Mouse (Mus musculus) forebrain, embryonic 14.5 days (tissue): ENCODE measurements around the gene Mier1. TPM values are rescaled to one million over a fixed set of nuclear protein-coding genes. Genes with fewer than 3 reads are reported as not detected.
"Not testable (repeated sequence)": the region's sequence is repeated elsewhere in the genome, so short reads cannot be mapped to it uniquely, and the experiment has no call there.

ENCODE experiments used
- ATAC-seq: fragments of 200-750 bp; cut with Nextera tagmentation; 2 replicates; pipeline ENCODE4 v1.8.0; 2017; ENCODE audit warnings: mild to moderate bottlenecking, moderate library complexity
- DNase-seq: peaks from one replicate; pipeline ENCODE4 v3.0.0-alpha.2; 2015; ENCODE audit warnings: low spot score
- H3K27ac ChIP-seq: fragments of 300-500 bp; sonication (generic); 2 replicates; pipeline ENCODE4 v1.5.1; 2014; ENCODE audit warnings: low read depth, mild to moderate bottlenecking, control low read depth, low read length, moderate library complexity
- H3K27me3 ChIP-seq: fragments of 300-500 bp; sonication (generic); replicated peaks from 2 replicates; pipeline ENCODE4 v1.6.1; 2014; ENCODE audit warnings: low read length, control low read depth, mixed read lengths; ENCODE audit not compliant: control insufficient read depth, insufficient read depth
- H3K36me3 ChIP-seq: fragments of 300-500 bp; sonication (generic); 2 replicates; pipeline ENCODE4 v1.6.1; 2014; ENCODE audit warnings: low read length, control low read depth; ENCODE audit not compliant: control insufficient read depth, insufficient read depth
- H3K4me1 ChIP-seq: fragments of 300-500 bp; sonication (generic); 2 replicates; pipeline ENCODE4 v1.6.1; 2014; ENCODE audit warnings: antibody characterized with exemption, low read length, control low read depth; ENCODE audit not compliant: control insufficient read depth, insufficient read depth
- H3K4me2 ChIP-seq: fragments of 300-500 bp; sonication (generic); 2 replicates; pipeline ENCODE4 v1.6.1; 2014; ENCODE audit warnings: mild to moderate bottlenecking, control low read depth, low read length
- H3K4me3 ChIP-seq: fragments of 300-500 bp; sonication (generic); 2 replicates; pipeline ENCODE4 v1.5.1; 2014; ENCODE audit warnings: low read depth, low read length, control low read depth
- H3K9ac ChIP-seq: fragments of 300-500 bp; sonication (generic); 2 replicates; pipeline ENCODE4 v1.6.1; 2014; ENCODE audit warnings: mild to moderate bottlenecking, low read length, control low read depth, moderate library complexity
- H3K9me3 ChIP-seq: fragments of 300-500 bp; sonication (generic); replicated peaks from 2 replicates; pipeline ENCODE4 v1.6.1; 2016; ENCODE audit warnings: low read length, control low read depth, mixed read lengths; ENCODE audit not compliant: control insufficient read depth
- WGBS: fragments of 180-500 bp; shearing (Covaris S2); extraction: QIAGEN DNeasy Blood & Tissue Kit; methylation state at CpG from one replicate; pipeline ENCODE4 v1.1.7; 2014; 5-methylcytosine and 5-hydroxymethylcytosine counted together
- polyA plus RNA-seq: library from polyadenylated mRNA; unstranded; fragments of >200 nt; fragmentation: Nextera tagmentation; extraction: Ambion mirVana; gene quantifications from 2 replicates; pipeline ENCODE4 v1.2.1, GENCODE M21; 2014

Mier1 gene
- polyA plus RNA-seq, 1 experiment from 2014 or later: 22.5 TPM

DNA sequence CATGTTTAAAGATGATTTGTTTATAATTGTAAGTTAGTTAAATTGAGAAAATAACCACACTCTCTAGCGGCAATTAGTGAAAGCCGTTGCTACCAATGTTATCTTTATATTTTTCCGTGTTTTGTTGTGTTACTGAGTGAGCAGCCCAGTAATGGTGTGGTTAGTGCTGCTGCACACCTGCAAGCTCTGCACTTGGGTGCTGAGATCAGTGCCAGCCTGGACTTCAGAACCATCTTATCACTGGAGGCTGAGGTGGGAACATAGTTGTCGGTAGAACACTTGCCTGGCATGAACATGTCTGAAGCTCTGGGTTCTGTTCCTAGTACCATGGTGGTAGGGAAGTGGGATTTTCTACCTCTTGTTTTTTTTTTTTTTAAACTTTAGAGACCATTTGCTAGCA is 12.3 kb downstream of the Mier1 start:
- no peak for ATAC-seq
- no peaks in the 10 kb centered on the region for H3K9me3 ChIP-seq
- H3K36me3 ChIP-seq: peaks cover 8% of the 10 kb centered on the region
- H3K4me3 ChIP-seq: no peak overlapping the region
- 93% methylated on average over 4 of the region's 4 CpGs for WGBS
- no peaks in the 10 kb centered on the region for H3K27me3 ChIP-seq
- no peak for DNase-seq
- no peak overlapping the region for H3K9ac ChIP-seq
- H3K4me2 ChIP-seq: no peak overlapping the region
- no peak overlapping the region for H3K27ac ChIP-seq
- no peaks in the 10 kb centered on the region for H3K4me1 ChIP-seq

DNA sequence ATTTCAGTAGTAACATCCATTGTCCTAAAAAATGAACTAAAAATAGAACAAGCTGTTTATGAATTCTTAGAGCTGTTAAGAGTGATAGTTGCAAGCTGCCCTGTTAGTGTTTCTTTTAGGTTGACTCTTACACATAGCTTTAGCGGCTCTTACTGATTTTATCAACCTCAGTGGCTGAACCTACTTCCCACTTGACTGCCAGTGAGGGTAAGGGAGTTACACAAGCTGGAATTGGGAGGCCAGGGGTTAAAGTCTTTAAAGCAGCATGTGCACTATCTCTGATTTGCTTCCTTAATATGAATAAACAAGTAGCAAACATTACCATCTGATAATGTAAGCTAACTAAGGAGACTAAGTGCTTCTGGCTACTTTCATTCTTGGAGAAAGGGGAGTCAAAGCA is 22.8 kb downstream of the Mier1 start:
- Histone ChIP-seq H3K9ac (no peak overlapping the region), H3K9me3 (no peaks in the 10 kb centered on the region), H3K27me3 (no peaks in the 10 kb centered on the region), H3K36me3 (peaks cover 31% of the 10 kb centered on the region), H3K4me3 (no peak overlapping the region), H3K4me1 (no peaks in the 10 kb centered on the region), H3K4me2 (no peak overlapping the region), H3K27ac (no peak overlapping the region)
- DNase-seq (no peak), ATAC-seq (no peak)
- WGBS: 92% methylated on average over 1 of the region's 1 CpGs

DNA sequence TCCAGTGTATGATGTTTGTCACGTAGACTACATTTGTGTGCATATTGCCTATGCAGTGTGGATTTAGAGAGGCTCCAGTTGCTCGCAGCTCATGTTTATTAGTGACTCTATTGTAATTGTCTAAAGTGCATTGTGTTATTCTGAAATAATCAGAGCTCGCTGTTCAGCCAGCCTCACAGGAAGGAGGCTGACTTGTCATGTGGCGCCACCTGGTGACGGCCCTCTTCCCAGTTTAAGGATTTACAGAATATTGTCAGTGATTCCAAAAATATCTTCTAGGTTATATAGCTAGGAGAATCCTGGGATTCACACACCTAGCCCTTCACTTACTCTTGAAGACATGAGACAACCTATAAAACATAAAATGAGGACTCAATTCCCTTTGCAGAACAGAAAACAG is 32.1 kb downstream of the Mier1 start:
- DNase-seq: peak; percentile 84
- Histone ChIP-seq H3K9me3 (no peaks in the 10 kb centered on the region), H3K4me1 (no peaks in the 10 kb centered on the region), H3K27ac (no peak overlapping the region), H3K27me3 (no peaks in the 10 kb centered on the region), H3K36me3 (peaks cover 53% of the 10 kb centered on the region), H3K9ac (no peak overlapping the region), H3K4me2 (no peak overlapping the region), H3K4me3 (no peak overlapping the region)
- peak; percentile 55; the same call in 1 of the 2 replicates for ATAC-seq
- WGBS: 27% methylated on average over 5 of the region's 5 CpGs

DNA sequence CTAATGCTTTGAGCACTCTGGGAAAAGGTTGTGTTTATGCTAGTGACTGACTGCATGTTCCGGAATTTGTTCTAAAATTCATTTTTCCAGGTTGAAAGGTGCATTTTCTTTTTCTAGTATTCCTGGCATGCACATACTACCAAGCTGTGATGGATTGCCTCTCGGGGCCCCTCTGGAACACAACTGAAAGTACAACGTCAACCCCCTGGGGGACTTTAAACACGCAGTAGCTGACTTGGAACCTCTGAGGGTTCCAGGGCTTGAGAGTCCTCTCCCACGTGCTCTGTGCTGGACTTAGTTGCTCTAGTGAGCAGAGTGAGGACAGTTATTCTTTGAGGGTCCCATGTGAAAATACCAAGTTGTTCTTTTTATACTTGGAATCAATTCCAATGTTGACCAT is 37.8 kb downstream of the Mier1 start:
- no peak overlapping the region for H3K27ac ChIP-seq
- H3K4me1 ChIP-seq: no peaks in the 10 kb centered on the region
- no peak overlapping the region for H3K4me3 ChIP-seq
- H3K4me2 ChIP-seq: no peak overlapping the region
- H3K36me3 ChIP-seq: peaks cover 66% of the 10 kb centered on the region
- 92% methylated on average over 5 of the region's 5 CpGs for WGBS
- ATAC-seq (no peak), DNase-seq (no peak)
- no peaks in the 10 kb centered on the region for H3K27me3 ChIP-seq
- H3K9me3 ChIP-seq: no peaks in the 10 kb centered on the region
- H3K9ac ChIP-seq: no peak overlapping the region

DNA sequence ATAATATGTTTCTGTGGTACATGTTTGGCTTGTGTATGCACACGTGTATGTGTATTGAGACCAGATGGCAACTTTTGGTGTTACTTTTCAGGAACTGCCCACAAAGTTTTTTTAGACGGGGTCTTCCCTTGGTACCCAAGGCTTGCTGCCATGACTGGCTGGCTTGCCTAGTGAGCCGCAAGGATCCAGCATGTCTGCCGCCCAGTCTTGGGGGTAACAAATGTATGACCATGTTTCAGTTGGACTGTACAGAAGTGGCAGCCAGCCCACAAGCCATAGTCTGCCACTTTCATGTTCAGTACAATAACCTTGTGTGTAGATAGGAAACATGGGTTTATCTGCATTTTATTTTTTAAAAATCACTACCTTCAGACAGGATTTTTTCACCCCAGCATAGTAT is 44.6 kb downstream of the Mier1 start:
- DNase-seq: no peak
- Histone ChIP-seq H3K27ac (no peak overlapping the region), H3K36me3 (peaks cover 62% of the 10 kb centered on the region), H3K4me2 (no peak overlapping the region), H3K4me1 (no peaks in the 10 kb centered on the region), H3K4me3 (no peak overlapping the region), H3K27me3 (no peaks in the 10 kb centered on the region), H3K9me3 (no peaks in the 10 kb centered on the region), H3K9ac (no peak overlapping the region)
- 93% methylated on average over 4 of the region's 4 CpGs for WGBS
- ATAC-seq: no peak

DNA sequence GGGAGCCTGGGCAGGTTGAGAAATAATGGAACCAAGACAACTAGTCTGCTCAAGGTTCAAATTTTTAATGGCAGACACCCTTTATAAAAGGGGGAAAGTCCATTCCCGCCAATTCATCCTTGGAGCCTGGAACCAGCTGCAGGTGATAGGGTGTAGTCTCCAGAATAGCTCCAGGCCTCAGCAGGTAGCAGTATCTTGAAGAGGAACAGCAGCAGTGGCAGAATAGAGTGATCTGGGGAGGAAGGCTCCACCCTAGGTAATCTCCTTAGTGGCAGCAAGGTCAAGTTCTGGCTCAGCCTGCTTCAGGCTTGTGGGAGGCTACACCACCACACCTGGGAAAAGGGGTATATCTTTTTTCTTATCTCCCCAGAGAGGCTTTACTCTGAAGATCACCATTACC is 52.0 kb downstream of the Mier1 start:
- WGBS: 72% methylated on average over 1 of the region's 1 CpGs
- H3K9me3 ChIP-seq, H3K4me3 ChIP-seq, H3K4me1 ChIP-seq, H3K27me3 ChIP-seq, H3K9ac ChIP-seq, H3K27ac ChIP-seq, ATAC-seq, H3K4me2 ChIP-seq, DNase-seq: not testable (repeated sequence)
- peaks cover 33% of the 10 kb centered on the region for H3K36me3 ChIP-seq

DNA sequence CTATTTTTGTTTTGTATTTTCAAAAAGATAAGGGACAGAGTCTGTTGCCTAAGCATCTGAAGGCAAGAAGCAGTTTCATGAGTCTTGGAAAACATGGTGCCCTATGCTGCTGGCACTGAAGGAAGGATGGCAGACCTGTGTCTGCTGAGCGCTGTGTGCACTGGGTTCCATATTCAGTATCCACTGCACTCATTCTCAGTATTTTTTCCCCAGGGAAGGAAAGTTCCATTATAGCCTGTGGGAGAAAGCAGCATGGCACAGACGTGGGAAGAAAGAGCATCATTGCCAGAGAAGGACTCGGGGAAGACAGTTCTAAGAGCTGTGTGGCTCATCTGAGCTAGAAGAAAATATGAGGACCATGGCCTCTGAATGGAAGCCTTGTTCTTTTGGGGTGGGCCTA is 57.1 kb downstream of the Mier1 start:
- Histone ChIP-seq H3K9me3 (no peaks in the 10 kb centered on the region), H3K27me3 (no peaks in the 10 kb centered on the region), H3K4me3 (no peak overlapping the region), H3K4me1 (no peaks in the 10 kb centered on the region), H3K27ac (no peak overlapping the region), H3K9ac (no peak overlapping the region), H3K36me3 (peaks cover 11% of the 10 kb centered on the region; the same call in 1 of the 2 replicates), H3K4me2 (no peak overlapping the region)
- ATAC-seq (no peak), DNase-seq (no peak)
- WGBS: 80% methylated on average over 3 of the region's 3 CpGs

DNA sequence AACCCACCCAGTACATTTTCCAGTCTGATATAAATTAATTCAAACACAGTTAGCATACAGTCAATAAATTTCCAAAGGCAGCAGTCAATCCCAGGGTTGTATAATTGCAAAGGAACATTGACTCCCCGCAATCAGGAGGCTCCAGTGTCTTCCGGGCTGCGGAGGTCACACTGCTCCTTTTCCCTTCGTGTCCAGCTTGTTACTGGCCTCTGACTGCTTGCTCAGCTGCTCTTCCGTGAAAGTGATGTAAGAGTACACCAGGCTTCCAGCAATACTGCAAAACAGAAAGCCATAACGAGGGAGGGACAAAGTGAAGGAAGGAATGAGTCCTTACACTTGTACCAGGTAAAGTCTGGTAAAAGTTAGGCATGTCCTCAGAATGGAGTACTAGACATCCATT is 59.3 kb downstream of the Mier1 start:
- no peaks in the 10 kb centered on the region for H3K4me1 ChIP-seq
- DNase-seq: no peak
- no peak overlapping the region for H3K27ac ChIP-seq
- 79% methylated on average over 6 of the region's 6 CpGs for WGBS
- no peak overlapping the region for H3K9ac ChIP-seq
- no peak for ATAC-seq
- no peaks in the 10 kb centered on the region for H3K27me3 ChIP-seq
- no peak overlapping the region for H3K4me3 ChIP-seq
- no peaks in the 10 kb centered on the region for H3K9me3 ChIP-seq
- peaks cover 15% of the 10 kb centered on the region; the same call in 1 of the 2 replicates for H3K36me3 ChIP-seq
- no peak overlapping the region for H3K4me2 ChIP-seq

DNA sequence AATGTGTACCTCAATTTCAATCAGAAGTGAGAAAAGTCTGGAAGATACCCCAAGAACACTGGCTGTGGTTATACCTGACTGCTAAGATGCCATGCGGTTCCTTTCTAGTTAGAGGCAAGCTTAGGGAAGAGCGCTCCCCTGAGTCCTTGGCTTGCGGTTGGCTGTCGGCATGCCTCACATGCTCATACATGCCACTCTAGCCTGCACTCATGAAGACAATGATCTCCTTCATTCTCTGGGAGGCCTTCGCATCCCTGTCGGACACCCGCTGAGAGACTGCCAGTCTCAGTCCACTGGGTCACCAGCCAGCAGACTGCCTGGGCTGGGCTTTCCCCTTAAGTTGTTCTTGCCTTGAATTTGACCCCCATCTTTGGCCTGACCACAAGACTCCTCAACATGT is 59.8 kb downstream of the Mier1 start:
- H3K9ac ChIP-seq: no peak overlapping the region
- no peaks in the 10 kb centered on the region; the same call in 1 of the 2 replicates for H3K4me1 ChIP-seq
- no peaks in the 10 kb centered on the region for H3K9me3 ChIP-seq
- WGBS: 89% methylated on average over 7 of the region's 7 CpGs
- H3K27me3 ChIP-seq: no peaks in the 10 kb centered on the region
- DNase-seq (no peak), ATAC-seq (no peak)
- no peak overlapping the region for H3K4me3 ChIP-seq
- H3K27ac ChIP-seq: no peak overlapping the region
- no peak overlapping the region for H3K4me2 ChIP-seq
- peaks cover 15% of the 10 kb centered on the region; the same call in 1 of the 2 replicates for H3K36me3 ChIP-seq
